Mouse (Mus musculus) hindbrain, embryonic 15.5 days (tissue): ENCODE measurements at regions not wholly inside any gene's neighbourhood (a gene's known extent, or its start where the extent isn't known, plus 50 kb on each side); places are given as distances from the start of the nearest gene placed in this dataset.

Experiments used
- ATAC-seq: fragments of 200-750 bp; cut with Nextera tagmentation; 2 replicates; pipeline ENCODE4 v1.8.0; 2017; ENCODE audit warnings: low read depth, moderate number of reproducible peaks, moderate TSS enrichment; ENCODE audit not compliant: low FRiP score
- H3K27ac ChIP-seq: fragments of 300-500 bp; sonication (generic); replicated peaks from 2 replicates; pipeline ENCODE4 v1.5.1; 2015; ENCODE audit warnings: mild to moderate bottlenecking, inconsistent platforms
- H3K27me3 ChIP-seq: fragments of 300-500 bp; sonication (generic); 2 replicates; pipeline ENCODE4 v1.6.1; 2015; ENCODE audit warnings: control low read depth, inconsistent platforms
- H3K36me3 ChIP-seq: fragments of 300-500 bp; sonication (generic); 2 replicates; pipeline ENCODE4 v1.6.1; 2015; ENCODE audit warnings: control low read depth, inconsistent platforms
- H3K4me1 ChIP-seq: fragments of 300-500 bp; sonication (generic); replicated peaks from 2 replicates; pipeline ENCODE4 v1.6.1; 2015; ENCODE audit warnings: control low read depth, inconsistent platforms
- H3K4me2 ChIP-seq: fragments of 300-500 bp; sonication (generic); 2 replicates; pipeline ENCODE4 v1.6.1; 2015; ENCODE audit warnings: moderate library complexity, mild to moderate bottlenecking, inconsistent platforms
- H3K4me3 ChIP-seq: fragments of 300-500 bp; sonication (generic); 2 replicates; pipeline ENCODE4 v1.5.1; 2015; ENCODE audit warnings: mild to moderate bottlenecking, inconsistent platforms
- H3K9ac ChIP-seq: fragments of 300-500 bp; sonication (generic); 2 replicates; pipeline ENCODE4 v1.6.1; 2015; ENCODE audit warnings: inconsistent platforms
- H3K9me3 ChIP-seq: fragments of 300-500 bp; sonication (generic); 2 replicates; pipeline ENCODE4 v1.6.1; 2016; ENCODE audit warnings: control low read depth, inconsistent platforms
- WGBS: fragments of 180-500 bp; shearing (Covaris S2); methylation state at CpG from one replicate; pipeline ENCODE4 v1.1.7; 2015; 5-methylcytosine and 5-hydroxymethylcytosine counted together

- Histone ChIP-seq H3K27me3 (no peaks in the 10 kb centered on the region), H3K36me3 (no peaks in the 10 kb centered on the region), H3K4me1 (no peaks in the 10 kb centered on the region), H3K9me3 (no peaks in the 10 kb centered on the region), H3K27ac (no peak overlapping the region), H3K4me3 (no peak overlapping the region), H3K4me2 (no peak overlapping the region), H3K9ac (no peak overlapping the region)
- 79% methylated on average over 5 of the region's 5 CpGs for WGBS
- no peak for ATAC-seq
Observed at GRCm38 (mm10) chr1:154094357-154094756, 106.6 kb upstream of the Zfp648 start.

DNA sequence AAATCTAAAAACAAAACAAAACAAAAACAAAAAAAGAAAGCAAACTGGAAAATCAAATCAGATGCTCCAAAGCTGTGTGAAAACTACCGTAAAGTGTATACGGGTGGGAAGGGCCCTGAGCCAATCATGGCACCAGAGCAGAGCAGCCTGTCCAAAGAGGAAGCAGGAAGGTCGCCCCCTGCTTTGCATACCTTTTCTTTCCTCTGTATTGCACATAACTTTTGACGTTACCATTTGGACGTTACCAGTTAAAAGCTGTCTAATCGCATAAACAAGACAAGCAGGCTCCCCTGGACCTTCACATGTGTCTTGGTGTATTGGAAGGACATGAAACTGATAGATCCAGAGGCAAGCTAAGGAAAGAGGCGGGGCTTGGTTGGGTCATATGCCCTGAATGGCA, 104.9 kb upstream of the Zfp648 start:
- no peak for ATAC-seq
- no peak overlapping the region for H3K9ac ChIP-seq
- H3K36me3 ChIP-seq: no peaks in the 10 kb centered on the region
- no peak overlapping the region for H3K4me3 ChIP-seq
- no peaks in the 10 kb centered on the region for H3K27me3 ChIP-seq
- H3K9me3 ChIP-seq: no peaks in the 10 kb centered on the region
- H3K27ac ChIP-seq: no peak overlapping the region
- WGBS: 90% methylated on average over 7 of the region's 7 CpGs
- H3K4me1 ChIP-seq: no peaks in the 10 kb centered on the region
- no peak overlapping the region for H3K4me2 ChIP-seq

GRCm38 (mm10) chr1:154096911-154097310, 104.1 kb upstream of the Zfp648 start:
- 88% methylated on average over 2 of the region's 2 CpGs for WGBS
- Histone ChIP-seq H3K4me2 (no peak overlapping the region), H3K27me3 (no peaks in the 10 kb centered on the region), H3K36me3 (no peaks in the 10 kb centered on the region), H3K9ac (no peak overlapping the region), H3K27ac (no peak overlapping the region), H3K9me3 (no peaks in the 10 kb centered on the region), H3K4me3 (no peak overlapping the region), H3K4me1 (no peaks in the 10 kb centered on the region)
- ATAC-seq: no peak

- WGBS: 67% methylated on average over 6 of the region's 6 CpGs
- Histone ChIP-seq H3K4me3 (no peak overlapping the region), H3K36me3 (no peaks in the 10 kb centered on the region), H3K27ac (no peak overlapping the region), H3K27me3 (no peaks in the 10 kb centered on the region), H3K4me2 (no peak overlapping the region), H3K9me3 (no peaks in the 10 kb centered on the region), H3K9ac (no peak overlapping the region), H3K4me1 (no peaks in the 10 kb centered on the region)
- no peak for ATAC-seq
Observed at GRCm38 (mm10) chr1:154097656-154098055, 103.3 kb upstream of the Zfp648 start.

GRCm38 (mm10) chr1:154100556-154100955, 100.4 kb upstream of the Zfp648 start:
- Histone ChIP-seq H3K9me3 (no peaks in the 10 kb centered on the region), H3K27ac (no peak overlapping the region), H3K4me1 (peaks cover 15% of the 10 kb centered on the region), H3K4me3 (no peak overlapping the region), H3K4me2 (no peak overlapping the region), H3K9ac (no peak overlapping the region), H3K27me3 (no peaks in the 10 kb centered on the region), H3K36me3 (no peaks in the 10 kb centered on the region)
- WGBS: 88% methylated on average over 3 of the region's 3 CpGs
- no peak for ATAC-seq

GRCm38 (mm10) chr1:154101433-154101832, 99.6 kb upstream of the Zfp648 start:
- no peaks in the 10 kb centered on the region for H3K36me3 ChIP-seq
- no peak overlapping the region for H3K4me2 ChIP-seq
- no peak overlapping the region for H3K4me3 ChIP-seq
- no peak overlapping the region for H3K9ac ChIP-seq
- H3K27ac ChIP-seq: no peak overlapping the region
- H3K4me1 ChIP-seq: peaks cover 15% of the 10 kb centered on the region
- no peaks in the 10 kb centered on the region for H3K27me3 ChIP-seq
- WGBS: 93% methylated on average over 1 of the region's 1 CpGs
- H3K9me3 ChIP-seq: no peaks in the 10 kb centered on the region
- no peak for ATAC-seq

GRCm38 (mm10) chr1:154102191-154102590, 98.8 kb upstream of the Zfp648 start:
- H3K9me3 ChIP-seq: no peaks in the 10 kb centered on the region
- no peak for ATAC-seq
- H3K4me1 ChIP-seq: peaks cover 15% of the 10 kb centered on the region
- peak overlapping the region; percentile 71 for H3K27ac ChIP-seq
- H3K27me3 ChIP-seq: no peaks in the 10 kb centered on the region
- H3K4me2 ChIP-seq: no peak overlapping the region
- no peaks in the 10 kb centered on the region for H3K36me3 ChIP-seq
- whole genome bisulfite sequencing: 69% methylated on average over 3 of the region's 3 CpGs
- no peak overlapping the region for H3K4me3 ChIP-seq
- H3K9ac ChIP-seq: no peak overlapping the region

GRCm38 (mm10) chr1:154102871-154103596, 98.0 kb upstream of the Zfp648 start:
- H3K4me1 ChIP-seq: peaks cover 15% of the 10 kb centered on the region
- no peak overlapping the region for H3K4me3 ChIP-seq
- H3K9me3 ChIP-seq: no peaks in the 10 kb centered on the region
- H3K27ac ChIP-seq: peak overlapping the region; percentile 71
- no peaks in the 10 kb centered on the region for H3K36me3 ChIP-seq
- ATAC-seq: peak; percentile 96
- H3K27me3 ChIP-seq: no peaks in the 10 kb centered on the region
- WGBS: 20% methylated on average over 15 of the region's 15 CpGs
- H3K9ac ChIP-seq: no peak overlapping the region
- peak overlapping the region; percentile 14; the same call in 1 of the 2 replicates for H3K4me2 ChIP-seq

- Histone ChIP-seq H3K27me3 (no peaks in the 10 kb centered on the region), H3K9ac (no peak overlapping the region), H3K9me3 (no peaks in the 10 kb centered on the region), H3K4me1 (peaks cover 15% of the 10 kb centered on the region), H3K4me3 (no peak overlapping the region), H3K27ac (peak overlapping the region; percentile 71), H3K36me3 (no peaks in the 10 kb centered on the region), H3K4me2 (no peak overlapping the region)
- ATAC-seq: no peak
- WGBS: 31% methylated on average over 5 of the region's 5 CpGs
Observed at GRCm38 (mm10) chr1:154103597-154103923, 97.4 kb upstream of the Zfp648 start.

DNA sequence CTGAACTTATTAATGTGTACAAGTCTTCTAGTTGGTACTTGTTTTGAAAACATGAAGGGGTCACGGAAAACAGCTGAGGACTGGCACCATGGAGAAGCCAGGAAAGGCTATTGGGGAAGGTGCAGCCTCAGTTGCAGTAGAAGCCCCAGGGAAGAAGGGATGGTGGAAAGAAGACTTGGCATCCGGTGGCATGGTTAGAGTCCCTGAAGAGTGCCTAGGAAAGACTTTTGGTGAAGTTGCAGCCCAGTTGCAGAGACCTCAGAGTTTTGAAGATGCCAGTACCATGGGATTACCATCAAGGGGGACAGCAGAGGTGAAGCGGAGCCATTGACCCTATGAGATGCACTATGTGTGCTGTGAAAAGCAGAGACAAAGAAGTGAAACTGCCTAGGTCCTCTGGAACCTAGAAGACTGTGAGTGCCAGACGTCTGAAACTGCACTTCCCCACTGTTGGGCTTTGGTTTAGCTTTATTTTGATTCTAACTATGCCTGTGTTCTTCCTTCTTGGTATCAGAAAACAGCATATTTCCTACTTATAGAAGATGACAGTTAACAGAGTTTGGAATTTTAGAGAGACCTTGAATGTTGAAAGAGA, 96.9 kb upstream of the Zfp648 start:
- H3K27me3 ChIP-seq: no peaks in the 10 kb centered on the region
- WGBS: 83% methylated on average over 4 of the region's 4 CpGs
- H3K4me1 ChIP-seq: peaks cover 15% of the 10 kb centered on the region
- ATAC-seq: no peak
- no peak overlapping the region for H3K4me3 ChIP-seq
- no peak overlapping the region for H3K9ac ChIP-seq
- H3K9me3 ChIP-seq: no peaks in the 10 kb centered on the region
- H3K27ac ChIP-seq: peak overlapping the region; percentile 71
- H3K36me3 ChIP-seq: no peaks in the 10 kb centered on the region
- no peak overlapping the region for H3K4me2 ChIP-seq

DNA sequence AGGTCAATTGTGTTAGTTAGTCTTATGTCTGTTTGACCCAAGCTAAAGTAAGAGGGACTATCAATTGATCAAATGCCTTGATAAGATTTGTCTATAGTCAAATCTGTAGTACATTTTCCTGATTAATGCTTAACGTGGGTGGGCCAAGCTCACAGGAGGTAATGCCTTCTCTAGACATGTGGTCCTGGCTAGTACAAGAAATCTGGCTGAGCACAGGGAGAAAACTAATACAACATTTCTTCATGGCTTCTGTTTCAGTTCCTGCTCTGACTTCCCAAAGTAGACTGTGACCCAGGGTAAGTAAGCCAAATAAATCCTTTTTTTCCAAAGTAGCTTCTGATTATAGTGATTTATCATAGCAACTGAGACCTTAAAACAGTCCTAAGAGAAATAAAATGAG, 96.2 kb upstream of the Zfp648 start:
- Histone ChIP-seq H3K27me3 (no peaks in the 10 kb centered on the region), H3K36me3 (no peaks in the 10 kb centered on the region), H3K4me3 (no peak overlapping the region), H3K4me1 (peaks cover 15% of the 10 kb centered on the region), H3K4me2 (no peak overlapping the region), H3K27ac (no peak overlapping the region), H3K9me3 (no peaks in the 10 kb centered on the region), H3K9ac (no peak overlapping the region)
- 89% methylated on average over 1 of the region's 1 CpGs for WGBS
- no peak for ATAC-seq

DNA sequence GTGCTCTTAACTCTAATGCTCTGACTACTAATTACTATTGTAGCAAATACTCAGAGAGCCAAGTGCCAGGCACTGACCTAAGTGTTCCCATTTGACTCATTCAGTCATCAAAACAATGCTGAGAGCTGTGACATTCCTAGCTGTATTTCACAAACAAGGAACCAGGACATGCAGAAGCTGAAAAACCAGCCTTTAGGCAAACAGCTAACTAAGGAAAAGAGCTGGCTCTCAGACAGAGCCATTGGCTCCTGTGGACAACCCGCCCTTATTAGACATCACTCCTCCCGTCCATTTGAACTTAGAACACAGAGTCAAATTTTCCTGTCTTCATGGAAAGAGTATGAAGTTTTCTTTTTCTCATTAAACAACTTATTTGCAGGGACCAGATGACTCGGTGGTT, 88.5 kb upstream of the Zfp648 start:
- Histone ChIP-seq H3K27ac (no peak overlapping the region), H3K9me3 (no peaks in the 10 kb centered on the region), H3K36me3 (no peaks in the 10 kb centered on the region), H3K4me3 (no peak overlapping the region), H3K4me1 (peaks cover 4% of the 10 kb centered on the region; the same call in 1 of the 2 replicates), H3K4me2 (no peak overlapping the region), H3K27me3 (no peaks in the 10 kb centered on the region), H3K9ac (no peak overlapping the region)
- WGBS: 78% methylated on average over 3 of the region's 3 CpGs
- ATAC-seq: no peak
